Mouse (Mus musculus) heart, postnatal 25 days (tissue): ENCODE measurements around the gene Zbtb40. TPM values are rescaled to one million over a fixed set of nuclear protein-coding genes. Genes with fewer than 3 reads are reported as not detected.

Experiments used
- DNase-seq: peaks from one replicate; pipeline ENCODE4 v3.0.0; 2022; ENCODE audit warnings: low spot score
- intact Hi-C: fragments of 180-260 bp; cut with DNase I; formaldehyde crosslinking; loops from one replicate; pipeline ENCODE4 v1.15.1; 2025
- total RNA-seq, 2 experiments: library from RNA; stranded (reverse); gene quantifications; 2 replicates each; pipeline ENCODE4 v1.2.3; 2021

Zbtb40 gene
- total RNA-seq, 2 experiments from 2014 or later: 7.5 to 7.9 TPM

DNA sequence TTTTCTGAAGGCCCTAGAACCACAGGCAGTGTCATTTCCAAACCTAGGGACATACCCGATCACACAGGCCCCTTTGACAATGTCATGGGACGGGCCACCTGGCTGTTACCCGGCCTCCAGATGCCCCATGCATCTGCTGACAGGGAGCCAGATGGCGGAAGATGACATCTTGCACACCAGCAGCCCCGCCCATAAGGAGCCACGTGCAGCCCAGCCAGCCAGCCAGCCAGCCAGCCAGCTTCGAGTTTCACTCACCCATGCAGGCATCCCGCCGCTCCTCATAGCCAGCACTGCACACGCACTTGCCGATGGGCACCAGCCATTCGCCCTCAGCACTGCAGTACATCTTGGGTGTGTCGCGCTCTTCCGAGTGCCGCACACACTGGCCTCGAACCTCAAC, 103.2 kb downstream of the Zbtb40 start:
- no peak for DNase-seq
- intact Hi-C loops: no loop called here

DNA sequence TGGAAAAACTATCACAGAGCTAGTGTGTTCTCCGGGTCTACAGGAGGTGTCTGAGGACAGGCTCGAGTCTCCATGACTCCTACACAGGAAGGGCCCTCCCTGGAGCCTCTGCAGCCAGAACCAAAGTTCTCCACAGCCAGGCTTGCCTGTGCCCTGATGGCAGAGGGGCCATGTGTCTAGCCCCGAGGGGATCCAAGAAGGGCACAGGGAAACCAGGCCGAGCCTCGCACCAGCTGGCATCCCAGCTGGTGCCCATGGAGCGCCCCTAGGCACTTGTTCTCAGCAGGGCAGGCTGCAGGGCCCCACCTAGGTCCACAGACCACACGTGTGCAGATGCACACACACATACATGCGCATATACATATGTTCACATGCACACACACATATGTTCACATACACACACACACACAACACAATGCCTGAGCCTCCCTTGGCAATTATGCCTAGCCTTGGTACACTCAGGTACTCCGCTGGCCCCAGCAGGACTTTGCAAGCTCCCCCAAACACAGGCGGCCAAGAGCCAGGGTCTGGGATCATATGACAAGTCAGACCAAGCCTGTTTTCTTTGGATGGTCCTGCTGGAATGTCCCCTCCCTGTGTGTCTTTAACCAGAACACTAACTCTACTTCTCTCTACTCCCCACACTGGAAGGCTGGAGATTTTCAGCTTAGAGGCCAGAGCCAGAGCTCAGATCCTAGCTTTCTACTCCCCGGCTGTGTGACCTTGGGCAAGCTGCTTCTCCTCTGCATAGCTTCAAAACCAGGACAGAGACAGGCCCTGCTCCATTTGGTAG, 103.8 kb downstream of the Zbtb40 start:
- DNase-seq: no peak
- intact Hi-C loops: no loop called here

DNA sequence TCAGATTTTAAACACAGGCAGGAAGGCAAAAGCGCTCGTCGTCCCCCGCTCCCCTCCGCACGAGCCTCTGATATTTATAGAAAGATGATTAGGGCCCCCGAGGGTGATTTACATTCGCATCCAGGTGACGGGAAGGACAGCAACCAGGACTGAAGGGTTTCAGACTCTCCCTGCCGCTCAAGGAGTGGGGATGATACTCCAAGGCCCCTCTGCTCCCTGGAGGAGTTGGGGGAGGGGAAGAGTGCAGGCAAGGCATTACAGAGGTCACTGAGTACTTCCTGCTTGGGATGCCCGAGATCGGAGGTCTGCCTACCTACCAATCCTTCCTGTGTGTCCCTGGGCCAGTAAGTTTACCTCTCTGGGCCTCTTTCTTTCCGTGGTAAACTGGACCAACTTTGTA, 105.4 kb downstream of the Zbtb40 start:
- no peak for DNase-seq
- intact Hi-C loops: no loop called here

DNA sequence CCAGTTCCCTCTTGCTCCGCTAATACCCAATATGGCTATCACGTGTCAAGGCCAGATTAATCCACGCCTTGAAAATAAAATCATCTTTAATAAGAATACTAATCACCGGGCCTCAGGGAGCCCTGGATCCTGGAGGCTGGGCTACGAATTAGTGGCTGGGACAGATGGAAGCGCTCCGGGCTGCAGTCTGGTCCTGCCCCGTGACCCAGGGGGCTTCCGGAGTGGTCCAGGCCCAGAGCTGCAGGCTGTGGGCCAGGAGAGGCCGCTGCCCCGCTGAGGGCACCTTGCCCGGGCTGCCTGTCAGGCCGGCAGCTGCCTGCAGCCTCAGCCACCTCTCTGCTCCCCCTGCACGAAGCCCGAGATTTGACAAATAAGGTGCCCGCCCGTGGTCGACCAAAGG, 105.8 kb downstream of the Zbtb40 start:
- no peak for DNase-seq

DNA sequence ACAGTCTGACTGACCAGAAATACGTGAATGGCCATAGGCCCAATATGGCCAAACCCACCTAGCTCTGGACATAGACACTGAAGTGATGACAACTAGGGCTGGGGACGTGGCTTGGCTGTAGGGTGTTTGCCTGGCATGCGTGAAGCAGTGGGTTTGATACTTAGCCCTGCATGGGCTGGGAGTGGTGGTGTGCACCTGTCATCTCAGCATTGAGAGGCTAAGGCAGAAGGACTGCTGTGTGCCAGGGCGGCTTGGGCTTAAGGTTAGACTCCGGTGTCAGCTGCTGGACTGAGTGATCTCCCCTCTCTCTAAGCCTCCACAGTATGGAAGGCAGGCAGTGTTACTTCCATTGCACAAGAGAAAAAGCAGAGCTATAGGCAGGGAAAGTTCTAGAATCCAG, 110.7 kb downstream of the Zbtb40 start:
- DNase-seq: no peak
- intact Hi-C loops: no loop called here

More for the DNA sequence above, 105.8 kb downstream of the Zbtb40 start:
- intact Hi-C loops: no loop called here

DNA sequence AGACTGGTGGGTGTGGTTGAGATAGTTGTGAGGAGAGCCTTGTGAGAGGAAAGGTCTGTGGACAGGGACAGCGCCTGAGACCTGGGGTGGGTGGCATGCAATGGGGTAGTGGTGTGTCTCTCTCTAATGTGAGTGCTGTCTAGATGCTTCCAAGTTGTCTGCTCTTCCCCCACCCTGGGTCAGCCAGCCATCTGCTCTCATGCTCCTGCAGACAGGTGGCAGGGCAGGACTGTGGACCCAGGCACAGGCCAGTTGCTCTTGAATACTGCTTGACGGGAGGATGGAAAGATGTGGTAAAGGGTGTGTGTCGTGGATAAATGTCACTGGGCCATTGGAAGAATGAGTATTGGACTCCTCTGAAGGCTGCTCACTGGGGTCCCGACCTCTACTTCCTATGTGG, 111.3 kb downstream of the Zbtb40 start:
- no peak for DNase-seq
- intact Hi-C loops: no loop called here

DNA sequence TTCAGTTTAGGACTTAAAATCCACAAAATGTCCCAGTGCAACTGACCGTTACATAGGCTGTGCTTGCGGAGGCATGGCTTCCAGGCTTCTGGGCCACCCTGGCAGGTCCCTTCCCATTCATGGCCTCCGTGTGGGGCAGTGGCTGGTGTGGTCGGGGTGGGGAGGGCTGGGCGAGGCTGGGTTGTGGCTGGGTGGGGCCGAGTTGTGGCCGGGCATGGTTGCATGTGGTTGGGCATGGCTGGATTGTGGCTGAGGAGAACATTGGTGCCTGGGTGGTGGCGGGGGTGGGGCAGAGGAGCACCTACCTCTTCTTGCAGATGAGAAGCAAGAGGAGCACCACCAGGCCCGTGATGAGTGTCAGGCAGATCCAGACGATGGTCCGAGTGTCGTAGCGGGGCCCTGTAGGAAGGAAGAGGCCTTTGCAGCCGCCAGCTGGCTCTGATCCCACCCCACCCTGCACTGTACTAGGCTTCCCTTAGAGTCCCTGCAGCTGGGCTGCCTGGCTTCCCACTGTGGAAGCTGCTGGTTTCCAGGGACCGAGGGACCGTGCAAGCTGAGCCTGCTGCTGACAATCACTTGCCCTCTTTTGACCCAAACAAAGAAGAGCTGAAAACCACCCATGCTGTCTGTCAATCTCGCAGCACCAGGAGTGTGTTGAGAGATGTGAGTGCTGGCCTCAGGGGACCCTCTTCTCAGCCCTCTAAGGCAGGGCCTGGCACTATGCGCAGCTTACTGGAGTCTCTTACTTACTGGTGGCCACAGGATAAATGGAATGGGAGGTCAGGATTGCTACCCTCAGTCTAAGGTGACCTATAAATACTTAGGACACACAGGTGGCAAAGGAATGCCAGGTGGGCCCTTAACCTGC, 113.6 kb downstream of the Zbtb40 start:
- DNase-seq: no peak
- intact Hi-C loops: no loop called here

DNA sequence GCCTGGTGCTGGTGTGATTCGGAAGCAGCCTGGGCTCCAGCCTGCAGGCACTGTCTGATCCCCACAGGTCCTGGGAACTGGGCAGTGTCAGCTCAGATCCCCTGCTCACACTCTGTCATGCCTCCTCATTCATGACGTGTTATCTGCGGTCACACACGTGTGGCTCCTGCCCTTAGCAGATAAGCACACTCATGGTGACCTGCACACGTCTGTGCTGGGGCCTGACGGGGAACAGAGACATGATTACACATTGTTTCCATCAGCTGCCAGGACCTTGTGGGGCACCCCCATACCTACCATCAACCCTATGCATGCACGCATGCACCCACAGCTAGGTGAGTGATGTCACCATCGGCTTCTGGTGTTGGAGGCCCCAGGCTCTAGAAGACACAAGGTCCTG, 118.1 kb downstream of the Zbtb40 start:
- intact Hi-C loops: no loop called here
- no peak for DNase-seq

Other genes starting within 250 kb of the Zbtb40 start
- under 1 TPM; 0.49 to 0.89 TPM for gene Ephb2, start 212.8 kb downstream of the Zbtb40 start, total RNA-seq
- gene C1qb, start 162.6 kb downstream of the Zbtb40 start, total RNA-seq: 10 to 100 TPM; 47.0 to 48.4 TPM
- gene C1qc, start 155.7 kb downstream of the Zbtb40 start, total RNA-seq: 10 to 100 TPM; 35.2 to 41.2 TPM
- 10 to 100 TPM; 46.0 to 46.8 TPM for gene C1qa, start 150.0 kb downstream of the Zbtb40 start, total RNA-seq
- gene Epha8, start 92.0 kb downstream of the Zbtb40 start, total RNA-seq: not detected
- gene Wnt4, start 228.7 kb upstream of the Zbtb40 start, total RNA-seq: under 1 TPM; 0.22 to 0.26 TPM